Mouse (Mus musculus) adrenal gland, adult 2 months (tissue): ENCODE results near the gene Lsr. TPM values are rescaled to one million over a fixed set of nuclear protein-coding genes. Genes with fewer than 3 reads are reported as not detected.
"Not testable (repeated sequence)": the region's sequence is repeated elsewhere in the genome, so short reads cannot be mapped to it uniquely, and the experiment has no call there.

ENCODE experiments used
- DNase-seq: peaks from one replicate; pipeline ENCODE4 v3.0.0; 2021
- polyA plus RNA-seq: library from polyadenylated mRNA; depleted of rRNA; stranded (reverse); fragments of >200 nt; gene quantifications from 2 replicates; pipeline ENCODE4 v1.2.3, GENCODE M21; 2012
- total RNA-seq, 2 experiments: library from RNA; stranded (reverse); gene quantifications; 2 replicates each; pipeline ENCODE4 v1.2.3; 2021

Gene Lsr
- total and polyA plus RNA-seq, 3 experiments, result 9.2 to 17.5 (median 13.7) TPM

- DNase-seq, result no peak
Measured at GRCm38 (mm10) chr7:30964366-30964765, 8.9 kb downstream of the Lsr start.

GRCm38 (mm10) chr7:30962862-30963261 is 10.4 kb downstream of the Lsr start:
- DNase-seq, result no peak

GRCm38 (mm10) chr7:30959786-30960349 is 13.4 kb downstream of the Lsr start:
- peak; percentile 56 for DNase-seq

- no peak for DNase-seq
Measured at GRCm38 (mm10) chr7:30958866-30959487, 14.3 kb downstream of the Lsr start.

- DNase-seq, result no peak
Measured at GRCm38 (mm10) chr7:30958109-30958865, 15.0 kb downstream of the Lsr start.

GRCm38 (mm10) chr7:30957367-30957783 is 15.9 kb downstream of the Lsr start:
- peak; percentile 97 for DNase-seq

- DNase-seq, result peak; percentile 89
Measured at GRCm38 (mm10) chr7:30956756-30957366, 16.4 kb downstream of the Lsr start, which contains the start of gene Usf2. Gene Usf2, minus strand, starts transcription at chr7:30956803.

GRCm38 (mm10) chr7:30956357-30956751 is 16.9 kb downstream of the Lsr start:
- DNase-seq, result no peak

- peak; percentile 94 for DNase-seq
Measured at GRCm38 (mm10) chr7:30955584-30956356, 17.5 kb downstream of the Lsr start.

GRCm38 (mm10) chr7:30954971-30955520 is 18.2 kb downstream of the Lsr start:
- DNase-seq, result no peak

GRCm38 (mm10) chr7:30954036-30954435 is 19.2 kb downstream of the Lsr start:
- peak; percentile 91 for DNase-seq

GRCm38 (mm10) chr7:30953459-30953858 is 19.8 kb downstream of the Lsr start:
- no peak for DNase-seq

GRCm38 (mm10) chr7:30952441-30953265 is 20.6 kb downstream of the Lsr start:
- no peak for DNase-seq

- peak; percentile 51 for DNase-seq
Measured at GRCm38 (mm10) chr7:30949902-30950301, 23.4 kb downstream of the Lsr start.

GRCm38 (mm10) chr7:30945876-30946275 is 27.4 kb downstream of the Lsr start:
- DNase-seq, result no peak

- DNase-seq, result peak; percentile 49
Measured at GRCm38 (mm10) chr7:30945466-30945865, 27.8 kb downstream of the Lsr start.

- DNase-seq, result not testable (repeated sequence)
Measured at GRCm38 (mm10) chr7:30944706-30945105, 28.6 kb downstream of the Lsr start.

GRCm38 (mm10) chr7:30943909-30944635 is 29.2 kb downstream of the Lsr start, which contains the start of gene Hamp:
Gene Hamp, minus strand, starts transcription at chr7:30944032.
- no peak for DNase-seq

- DNase-seq, result not testable (repeated sequence)
Measured at GRCm38 (mm10) chr7:30942365-30942764, 30.9 kb downstream of the Lsr start.

GRCm38 (mm10) chr7:30940070-30940469 is 33.2 kb downstream of the Lsr start:
- DNase-seq, result not testable (repeated sequence)
